In the genomic region with DNA sequence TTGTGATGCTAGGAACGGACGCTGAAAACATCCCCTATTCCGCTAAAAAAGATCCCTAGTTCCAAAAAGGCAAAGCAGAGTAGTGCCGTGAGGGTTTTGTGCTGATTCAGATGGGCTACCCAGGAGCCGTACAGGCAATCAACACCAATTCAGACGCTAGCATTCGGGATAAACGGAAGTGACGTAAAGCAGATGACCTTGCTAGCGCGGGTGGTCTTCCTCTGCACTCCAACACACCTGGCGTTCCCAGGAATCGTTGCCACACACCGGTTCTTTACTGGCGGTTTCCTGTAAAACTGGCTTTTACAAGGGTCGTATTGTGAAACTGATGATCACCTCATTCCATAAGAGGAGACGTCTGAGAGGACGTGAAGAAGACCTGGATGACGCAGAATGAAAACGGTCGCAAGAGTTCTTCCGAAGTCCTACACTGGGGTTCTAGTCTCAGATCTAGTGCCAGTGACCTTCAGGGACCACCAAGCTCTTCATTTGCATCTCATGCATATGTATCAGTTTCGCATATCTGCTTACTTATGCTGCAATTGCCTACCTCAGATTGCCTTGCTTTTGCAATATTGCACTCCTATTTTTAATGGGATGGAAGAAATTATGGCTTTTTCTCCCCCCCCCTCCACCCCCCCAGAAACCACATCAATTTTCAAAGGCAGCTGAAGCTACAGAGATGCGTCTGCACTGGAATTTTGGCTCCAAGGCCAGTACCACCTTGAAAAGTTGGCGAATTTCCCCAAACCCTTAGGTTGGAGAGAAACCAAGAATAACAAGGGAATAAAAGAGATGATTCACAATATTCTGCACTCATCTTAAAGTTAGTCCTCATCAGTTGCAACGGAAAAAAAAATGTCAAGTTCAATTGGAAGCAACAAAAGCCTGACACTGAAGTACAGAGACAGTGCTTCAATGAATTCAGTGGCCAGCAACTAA, we compare ENCODE assay signal across 12 mouse cellular contexts. TPM values are rescaled to one million over a fixed set of nuclear protein-coding genes. Genes with fewer than 3 reads are reported as not detected.
DNase-seq lines count a peak whose midpoint lies in the region; ATAC-seq and TF ChIP-seq lines count a peak whose summit lies in the region.
"Had no signal": no experiment of that assay in that cellular context is flagged by ENCODE, and none has a peak within 500 bp of the region (broad histone marks: within the 10 kb centered on the region; RNA-seq: fewer than 3 reads in every experiment).

No protein-coding gene starts in this region.

- no peaks in the 10 kb centered on the region; the same call in 1 of the 2 replicates for H3K27me3 ChIP-seq in cerebellum, adult 2 months (ENCODE audit: control insufficient read depth, insufficient read depth, low read length)
- no peaks in the 10 kb centered on the region for H3K27me3 ChIP-seq in hindbrain, embryonic 13.5 days
- H3K27me3 ChIP-seq in hindbrain, embryonic 10.5 days (ENCODE audit: insufficient read depth, poor library complexity, severe bottlenecking) = no peaks in the 10 kb centered on the region
- no peaks in the 10 kb centered on the region for H3K27me3 ChIP-seq in Patski
- H3K27me3 ChIP-seq in limb, embryonic 12.5 days = no peaks in the 10 kb centered on the region

- no peak for ATAC-seq in hindbrain, embryonic 13.5 days (ENCODE audit: low FRiP score)
- ATAC-seq in Patski = peak; percentile 63
- ATAC-seq in limb, embryonic 12.5 days (ENCODE audit: insufficient number of reproducible peaks, insufficient read depth, low FRiP score, low TSS enrichment, low read depth) = no peak
- no peak for ATAC-seq in granulocyte monocyte progenitor cell, adult 5-6 weeks (replicated peaks; ENCODE audit: poor library complexity, severe bottlenecking)

- CTCF ChIA-PET in Patski (lab: Charles Lee) = interaction anchor here (1.0 to 1.2 kb wide), 2 partner anchors 11 to 57 kb away, joined by 3 read pairs; no protein-coding TSS in a partner anchor

- H3K9ac ChIP-seq in hindbrain, embryonic 13.5 days = no peak overlapping the region
- H3K9ac ChIP-seq in limb, embryonic 12.5 days (replicated peaks) = no peak overlapping the region

- TF ChIP-seq CTCF in cerebellum, adult 2 months (IDR thresholded peaks at IDR 0.05; ENCODE audit: borderline replicate concordance, insufficient read depth, low read depth, low read length) = no peak
- TF ChIP-seq CTCF in Patski (IDR thresholded peaks at IDR 0.05) = no peak

- POLR2A ChIA-PET in Patski (lab: Charles Lee) = no interaction called here

- peak overlapping the region; percentile 6; the same call in 1 of the 2 replicates for H3K4me2 ChIP-seq in hindbrain, embryonic 13.5 days
- H3K4me2 ChIP-seq in limb, embryonic 12.5 days = peak overlapping the region; percentile 35
- H3K4me2 ChIP-seq: midbrain, embryonic 11.5 days had no signal

- H3K4me3 ChIP-seq in cerebellum, adult 2 months (replicated peaks; ENCODE audit: insufficient read depth, low read depth, low read length) = peak overlapping the region; percentile 15
- H3K4me3 ChIP-seq in hindbrain, embryonic 13.5 days = no peak overlapping the region
- no peak overlapping the region for H3K4me3 ChIP-seq in hindbrain, embryonic 10.5 days
- no peak overlapping the region for H3K4me3 ChIP-seq in limb, embryonic 12.5 days (replicated peaks)

- in situ Hi-C loops in Patski (cut with MboI; ENCODE audit: low pct_unique_long_range_greater_than_20kb) = no loop called here

- no peaks in the 10 kb centered on the region for H3K9me3 ChIP-seq in hindbrain, embryonic 13.5 days
- no peaks in the 10 kb centered on the region for H3K9me3 ChIP-seq in hindbrain, embryonic 10.5 days
- no peaks in the 10 kb centered on the region for H3K9me3 ChIP-seq in limb, embryonic 12.5 days

- no peak for DNase-seq in cerebellum, adult 2 months
- DNase-seq in cerebellum, postnatal 4 days (ENCODE audit: low spot score in 2 of 2) = no peak
- no peak for DNase-seq in hindbrain, embryonic 10.5 days (ENCODE audit: low spot score)
- DNase-seq in Patski (ENCODE audit: low read depth, low spot score) (no peak), adipocyte (ENCODE audit: low spot score) (no peak)
- DNase-seq: cerebellum, postnatal 36 days; left cerebral cortex, postnatal 4 days; retina, postnatal 1 day had no signal

- TF ChIP-seq POLR2A in cerebellum, adult 2 months (IDR thresholded peaks at IDR 0.05; ENCODE audit: borderline replicate concordance, insufficient read depth, low read length) = no peak

- no peaks in the 10 kb centered on the region for H3K36me3 ChIP-seq in hindbrain, embryonic 13.5 days
- H3K36me3 ChIP-seq in hindbrain, embryonic 10.5 days = no peaks in the 10 kb centered on the region
- no peaks in the 10 kb centered on the region for H3K36me3 ChIP-seq in limb, embryonic 12.5 days

- H3K27ac ChIP-seq in cerebellum, adult 2 months (ENCODE audit: insufficient read depth, low read length) = no peak overlapping the region
- no peak overlapping the region for H3K27ac ChIP-seq in hindbrain, embryonic 13.5 days
- H3K27ac ChIP-seq in hindbrain, embryonic 10.5 days = no peak overlapping the region
- H3K27ac ChIP-seq in limb, embryonic 12.5 days = no peak overlapping the region

- no peaks in the 10 kb centered on the region for H3K4me1 ChIP-seq in cerebellum, adult 2 months (ENCODE audit: control insufficient read depth, insufficient read depth, low read length)
- H3K4me1 ChIP-seq in hindbrain, embryonic 13.5 days (replicated peaks) = no peaks in the 10 kb centered on the region
- H3K4me1 ChIP-seq in hindbrain, embryonic 10.5 days (replicated peaks) = no peaks in the 10 kb centered on the region
- peaks cover 6% of the 10 kb centered on the region for H3K4me1 ChIP-seq in limb, embryonic 12.5 days (replicated peaks)

- 55% methylated on average over 26 of the region's 26 CpGs for WGBS in cerebellum, adult 2 months
- WGBS in hindbrain, embryonic 13.5 days = 71% methylated on average over 26 of the region's 26 CpGs
- WGBS in hindbrain, embryonic 10.5 days = 70% methylated on average over 26 of the region's 26 CpGs
- WGBS in limb, embryonic 12.5 days = 54% methylated on average over 26 of the region's 26 CpGs

RNA-seq across cellular contexts. Expression of a gene that starts 14.8 kb away (rescaled TPM):
- 7.0 and 9.2 TPM in 2 replicates for polyA plus RNA-seq in cerebellum, adult 2 months (2012; rRNA removed)
- polyA plus RNA-seq in hindbrain, embryonic 13.5 days (2015; fragmentation: Nextera tagmentation; extraction: Ambion mirVana) = 3.2 and 3.6 TPM in 2 replicates
- 0.65 and 1.5 TPM in 2 replicates for polyA plus RNA-seq in hindbrain, embryonic 10.5 days (2016; fragmentation: Nextera tagmentation; extraction: Ambion mirVana)
- polyA plus RNA-seq in Patski (2021) = 2.3 TPM
- 4.3 and 5.1 TPM in 2 replicates for polyA plus RNA-seq in limb, embryonic 12.5 days (2016; fragmentation: Nextera tagmentation; extraction: Ambion mirVana)
- total RNA-seq in granulocyte monocyte progenitor cell, adult 5-6 weeks (2014; fragmentation: Nextera tagmentation) = not detected in 2 replicates
- 1.6 TPM in 1 of 2 replicates, not detected in the other for total RNA-seq in granulocyte monocyte progenitor cell, adult 5-6 weeks (2017)
